Mouse (Mus musculus) liver, adult 2 months (tissue): ENCODE measurements around the gene Mgea5. TPM values are rescaled to one million over a fixed set of nuclear protein-coding genes. Genes with fewer than 3 reads are reported as not detected.

Source experiments
- DNase-seq: peaks from one replicate; pipeline ENCODE4 v3.0.0-alpha.2; 2011; ENCODE audit warnings: low read depth, low spot score; ENCODE audit errors: extremely low read depth
- H3K27ac ChIP-seq: fragments of 200-500 bp; replicated peaks from 2 replicates; pipeline ENCODE4 v1.5.1; 2012; ENCODE audit warnings: low read depth, mild to moderate bottlenecking, control low read depth, inconsistent platforms, low read length; ENCODE audit not compliant: insufficient read depth
- H3K27me3 ChIP-seq: fragments of 200-500 bp; 2 replicates; pipeline ENCODE4 v1.6.1; 2012; ENCODE audit warnings: mild to moderate bottlenecking, moderate library complexity, low read length, inconsistent platforms; ENCODE audit not compliant: control insufficient read depth, insufficient read depth
- H3K36me3 ChIP-seq: fragments of 200-500 bp; 2 replicates; pipeline ENCODE4 v1.6.1; 2012; ENCODE audit warnings: low read length, inconsistent platforms; ENCODE audit not compliant: control insufficient read depth, insufficient read depth
- H3K4me1 ChIP-seq: fragments of 200-500 bp; 2 replicates; pipeline ENCODE4 v1.6.1; 2011; ENCODE audit warnings: low read length; ENCODE audit not compliant: control insufficient read depth, insufficient read depth
- H3K4me3 ChIP-seq: fragments of 200-500 bp; 2 replicates; pipeline ENCODE4 v1.5.1; 2011; ENCODE audit warnings: low read depth, mild to moderate bottlenecking, control low read depth, low read length, moderate library complexity; ENCODE audit not compliant: insufficient read depth
- H3K79me2 ChIP-seq: fragments of 200-500 bp; 2 replicates; pipeline ENCODE4 v1.6.1; 2012; ENCODE audit warnings: inconsistent platforms, mild to moderate bottlenecking, low read length, moderate library complexity; ENCODE audit not compliant: control insufficient read depth, insufficient read depth
- H3K9ac ChIP-seq: fragments of 200-500 bp; 2 replicates; pipeline ENCODE4 v1.6.1; 2012; ENCODE audit warnings: low read depth, mild to moderate bottlenecking, control low read depth, inconsistent platforms, low read length
- CTCF ChIP-seq: fragments of 200-500 bp; IDR thresholded peaks from 2 replicates; pipeline ENCODE4 v1.5.1; 2011; ENCODE audit warnings: low read depth, low read length, control low read depth
- POLR2A ChIP-seq: fragments of 200-500 bp; IDR thresholded peaks from 2 replicates; pipeline ENCODE4 v1.6.1; 2011; ENCODE audit warnings: low read length, control low read depth; ENCODE audit not compliant: insufficient read depth; ENCODE audit errors: extremely low read depth
- WGBS: fragments of 180-500 bp; shearing (Covaris S2); methylation state at CpG from one replicate; pipeline ENCODE4 v1.1.7; 2018; 5-methylcytosine and 5-hydroxymethylcytosine counted together
- polyA plus RNA-seq: library from polyadenylated mRNA; depleted of rRNA; stranded (reverse); fragments of >200 nt; gene quantifications from 2 replicates; pipeline ENCODE4 v1.2.3, GENCODE M21; 2012
- total RNA-seq: library from RNA; depleted of rRNA; stranded (reverse); fragments of >200 nt; gene quantifications from 2 replicates; pipeline ENCODE4 v1.2.3, GENCODE M21; 2014

Mgea5 gene
- total and polyA plus RNA-seq, 2 experiments, result 11.1 to 44.3 TPM

DNA sequence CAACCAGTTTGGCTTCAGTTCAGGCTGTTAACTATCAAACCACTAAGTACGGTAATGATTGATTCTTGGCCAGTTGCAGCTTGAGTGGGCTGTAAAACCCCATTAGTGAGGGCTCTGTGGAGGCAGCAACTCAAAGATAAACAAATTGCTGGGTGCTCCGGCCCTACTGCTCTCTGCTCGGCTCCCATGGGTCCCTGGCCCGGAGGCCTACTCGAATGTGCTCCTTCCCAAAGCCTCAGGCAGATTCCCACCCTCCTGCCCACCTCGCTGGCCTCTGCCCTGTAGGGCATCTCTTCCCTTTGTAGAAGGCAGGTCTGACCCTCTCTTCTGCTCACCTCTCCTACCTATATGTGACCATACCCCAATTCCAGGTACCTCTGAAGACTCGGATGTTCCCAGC lies 48.9 kb downstream of the Mgea5 start:
- H3K27me3 ChIP-seq, result peaks cover 8% of the 10 kb centered on the region
- TF ChIP-seq POLR2A (no peak), CTCF (no peak)
- no peaks in the 10 kb centered on the region; the same call in 1 of the 2 replicates for H3K4me1 ChIP-seq
- H3K4me3 ChIP-seq, result no peak overlapping the region
- H3K27ac ChIP-seq, result no peak overlapping the region
- WGBS, result 53% methylated on average over 7 of the region's 7 CpGs
- no peak overlapping the region for H3K9ac ChIP-seq
- H3K79me2 ChIP-seq, result no peaks in the 10 kb centered on the region
- no peak for DNase-seq
- H3K36me3 ChIP-seq, result no peaks in the 10 kb centered on the region

DNA sequence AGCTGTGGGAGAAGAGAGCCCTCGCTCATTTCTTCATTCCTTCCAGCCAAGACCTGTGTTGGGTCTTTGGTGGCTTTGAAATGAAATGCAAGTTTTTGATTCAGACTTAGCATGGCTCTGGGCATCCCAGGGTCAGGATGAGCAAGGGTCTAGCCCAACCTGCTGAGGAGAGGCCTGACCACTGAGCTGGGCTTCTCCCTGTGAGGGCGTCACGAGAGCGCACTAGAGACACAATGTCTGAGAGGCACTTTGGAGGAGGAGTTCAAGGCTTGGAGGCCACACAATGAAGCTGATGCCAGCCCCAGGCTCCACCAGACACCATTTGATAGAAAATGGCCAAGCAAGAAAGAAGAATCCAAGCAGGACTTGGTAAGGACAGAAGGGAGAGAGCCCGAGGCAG lies 49.4 kb downstream of the Mgea5 start:
- 85% methylated on average over 5 of the region's 5 CpGs for WGBS
- H3K27ac ChIP-seq, result no peak overlapping the region
- H3K4me1 ChIP-seq, result no peaks in the 10 kb centered on the region; the same call in 1 of the 2 replicates
- no peak for TF ChIP-seq CTCF
- TF ChIP-seq POLR2A, result no peak
- H3K36me3 ChIP-seq, result no peaks in the 10 kb centered on the region
- no peak for DNase-seq
- no peak overlapping the region for H3K9ac ChIP-seq
- H3K4me3 ChIP-seq, result no peak overlapping the region
- H3K79me2 ChIP-seq, result no peaks in the 10 kb centered on the region
- H3K27me3 ChIP-seq, result peaks cover 8% of the 10 kb centered on the region

DNA sequence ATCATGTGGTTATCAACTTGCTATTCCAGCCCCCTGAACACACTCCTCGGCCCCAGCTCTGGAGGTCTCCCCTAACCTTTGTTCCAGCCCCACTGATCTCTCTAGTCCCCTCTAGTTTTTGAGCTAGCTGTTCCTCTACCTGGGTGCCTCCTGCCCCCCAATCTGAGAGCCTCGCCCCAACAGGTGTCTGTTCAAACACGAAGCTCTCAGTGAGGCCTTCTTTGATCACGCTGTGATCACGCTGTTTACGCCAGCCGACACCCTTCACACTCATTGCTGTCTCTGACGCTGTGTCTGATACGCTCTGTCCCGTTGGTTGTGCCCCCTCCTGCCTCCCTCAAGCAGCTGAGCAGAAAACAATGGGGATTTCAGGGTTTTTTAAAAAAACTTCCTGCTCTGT lies 50.1 kb downstream of the Mgea5 start:
- Histone ChIP-seq H3K27ac (no peak overlapping the region), H3K79me2 (no peaks in the 10 kb centered on the region), H3K4me1 (no peaks in the 10 kb centered on the region; the same call in 1 of the 2 replicates), H3K4me3 (no peak overlapping the region), H3K27me3 (peaks cover 8% of the 10 kb centered on the region), H3K9ac (no peak overlapping the region), H3K36me3 (no peaks in the 10 kb centered on the region)
- WGBS, result 30% methylated on average over 10 of the region's 10 CpGs
- DNase-seq, result no peak
- TF ChIP-seq POLR2A, result no peak
- TF ChIP-seq CTCF, result no peak

DNA sequence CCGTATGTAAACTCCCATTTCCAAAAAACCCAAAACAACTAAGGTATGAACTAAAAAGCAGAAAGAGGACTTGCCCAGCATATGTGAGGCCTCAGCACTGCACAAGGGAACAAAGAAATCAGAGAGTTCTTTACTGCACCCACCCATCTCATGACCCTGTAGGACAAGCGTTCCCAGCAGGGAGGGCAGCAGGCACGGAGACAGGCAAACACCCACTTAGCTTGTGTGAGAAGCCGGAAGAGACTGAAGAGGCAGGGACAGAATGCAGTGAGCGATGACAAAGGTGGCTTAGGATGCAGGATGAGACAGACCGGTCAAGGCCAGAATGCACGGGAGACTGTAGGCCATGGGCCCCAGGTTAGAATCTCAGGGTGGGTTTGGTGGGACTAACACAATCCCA lies 52.0 kb downstream of the Mgea5 start:
- no peak overlapping the region for H3K9ac ChIP-seq
- H3K4me1 ChIP-seq, result no peaks in the 10 kb centered on the region
- TF ChIP-seq CTCF (no peak), POLR2A (no peak)
- no peaks in the 10 kb centered on the region for H3K79me2 ChIP-seq
- no peaks in the 10 kb centered on the region; the same call in 1 of the 2 replicates for H3K27me3 ChIP-seq
- 94% methylated on average over 7 of the region's 7 CpGs for WGBS
- no peak for DNase-seq
- H3K4me3 ChIP-seq, result no peak overlapping the region
- H3K36me3 ChIP-seq, result no peaks in the 10 kb centered on the region
- H3K27ac ChIP-seq, result no peak overlapping the region

DNA sequence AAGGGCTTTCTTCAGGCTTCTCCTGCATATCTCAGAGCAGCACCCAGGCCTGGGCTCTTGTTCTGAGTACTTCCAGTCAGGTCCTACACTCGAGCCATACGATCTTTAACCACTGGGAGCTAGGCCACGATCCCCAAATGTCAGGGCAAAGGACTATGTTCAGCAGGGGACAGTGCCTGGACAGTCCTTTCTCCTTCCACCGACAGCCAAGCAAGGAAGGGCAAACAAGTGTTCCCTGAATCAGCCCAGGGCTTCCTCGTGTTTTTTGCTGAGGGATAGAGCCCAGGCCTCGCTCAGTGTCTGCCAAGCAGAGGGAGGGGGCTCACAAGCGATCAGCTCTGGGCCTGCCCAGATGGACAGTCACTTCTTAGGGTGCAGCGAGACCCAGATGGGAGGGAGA lies 53.6 kb downstream of the Mgea5 start:
- TF ChIP-seq CTCF (no peak), POLR2A (no peak)
- H3K27ac ChIP-seq, result no peak overlapping the region
- H3K79me2 ChIP-seq, result no peaks in the 10 kb centered on the region
- H3K36me3 ChIP-seq, result no peaks in the 10 kb centered on the region
- H3K4me1 ChIP-seq, result no peaks in the 10 kb centered on the region
- DNase-seq, result no peak
- H3K9ac ChIP-seq, result no peak overlapping the region
- H3K4me3 ChIP-seq, result no peak overlapping the region
- no peaks in the 10 kb centered on the region for H3K27me3 ChIP-seq
- WGBS, result 75% methylated on average over 8 of the region's 8 CpGs

DNA sequence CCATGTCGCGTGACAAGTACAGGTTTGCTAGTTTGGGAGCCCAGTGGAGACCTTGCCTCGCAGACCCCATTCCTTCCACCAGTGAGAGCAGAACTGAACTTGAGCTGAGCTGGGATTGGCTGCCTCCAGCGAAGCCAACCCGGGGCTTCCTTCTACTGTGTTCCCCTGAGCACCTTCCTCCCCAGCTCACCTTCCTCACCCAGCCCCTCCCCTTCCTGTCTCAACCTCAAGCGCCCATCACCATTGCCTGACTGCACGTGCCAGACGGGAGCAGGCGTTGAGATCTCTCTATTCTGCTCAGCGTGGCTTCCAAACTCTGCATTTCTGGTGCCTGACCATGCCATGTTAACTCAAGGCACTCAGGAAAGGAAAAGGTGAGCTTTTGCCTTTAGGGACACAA lies 56.4 kb downstream of the Mgea5 start:
- 78% methylated on average over 10 of the region's 10 CpGs for WGBS
- H3K4me1 ChIP-seq, result no peaks in the 10 kb centered on the region
- no peaks in the 10 kb centered on the region for H3K27me3 ChIP-seq
- H3K9ac ChIP-seq, result no peak overlapping the region
- no peak for TF ChIP-seq POLR2A
- TF ChIP-seq CTCF, result no peak
- no peaks in the 10 kb centered on the region for H3K36me3 ChIP-seq
- no peak overlapping the region for H3K27ac ChIP-seq
- DNase-seq, result no peak
- H3K79me2 ChIP-seq, result no peaks in the 10 kb centered on the region
- no peak overlapping the region for H3K4me3 ChIP-seq
